In the genomic region with DNA sequence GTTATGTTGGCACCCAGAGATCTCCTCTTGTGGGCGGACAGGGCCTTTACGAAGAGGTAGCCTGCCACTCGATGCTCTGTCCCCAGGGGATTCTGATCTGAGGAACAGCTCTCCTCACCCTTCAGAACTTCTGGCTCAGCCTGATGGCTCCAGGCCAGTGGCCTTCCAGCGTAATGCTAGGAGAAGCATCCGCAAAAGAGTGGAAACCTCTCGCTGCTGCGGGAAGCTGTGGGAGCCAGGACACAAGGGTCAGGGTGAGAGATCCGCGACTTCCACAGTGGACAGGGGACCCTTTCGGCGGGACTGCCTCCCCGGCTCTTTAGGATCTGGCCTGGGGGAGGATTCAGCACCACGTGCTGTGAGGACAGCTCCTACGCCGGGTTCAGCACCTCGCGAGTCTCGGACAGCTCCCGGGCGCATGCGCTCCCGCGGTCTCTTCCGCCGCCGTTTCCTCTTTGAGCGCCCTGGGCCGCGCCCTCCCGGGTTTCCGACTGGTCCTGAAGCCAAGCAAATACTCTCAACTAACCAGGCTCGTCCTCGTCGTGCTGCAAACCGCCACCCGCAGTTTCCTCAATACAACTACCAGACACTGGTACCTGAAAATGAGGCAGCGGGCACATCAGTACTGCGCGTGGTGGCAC, we compare ENCODE assay signal across 7 mouse cellular contexts. TPM values are rescaled to one million over a fixed set of nuclear protein-coding genes. Genes with fewer than 3 reads are reported as not detected.
A peak's percentile ranks its signal among the peaks of the same experiment; 100 is the strongest.
DNase-seq lines count a peak whose midpoint lies in the region; ATAC-seq and TF ChIP-seq lines count a peak whose summit lies in the region.

No protein-coding gene starts in this region.

- no peak for TF ChIP-seq POLR2A in small intestine, adult 2 months (IDR thresholded peaks at IDR 0.05; ENCODE audit: low read depth, low read length)

- H3K9me3 ChIP-seq in limb, embryonic 13.5 days, result no peaks in the 10 kb centered on the region
- H3K9me3 ChIP-seq in midbrain, embryonic 13.5 days, result no peaks in the 10 kb centered on the region

- intact Hi-C loops in gastrocnemius, postnatal 14 days (cut with DNase I; ENCODE audit: low total_unique reads), result no loop called here

- WGBS in limb, embryonic 13.5 days, result 2% methylated on average over 39 of the region's 39 CpGs
- 1% methylated on average over 39 of the region's 39 CpGs for WGBS in midbrain, embryonic 13.5 days
- WGBS in small intestine, adult 2 months, result 2% methylated on average over 39 of the region's 39 CpGs

- ATAC-seq in limb, embryonic 13.5 days (ENCODE audit: low FRiP score, low read depth), result peak; percentile 21; the same call in 1 of the 2 replicates
- peak; percentile 5; the same call in 1 of the 2 replicates for ATAC-seq in midbrain, embryonic 13.5 days

- TF ChIP-seq CTCF in small intestine, adult 2 months (IDR thresholded peaks at IDR 0.05; ENCODE audit: extremely low read depth, insufficient read length, insufficient replicate concordance, low read depth, low read length), result no peak

- DNase-seq in adrenal gland, adult 18-20 months (ENCODE audit: low spot score in 2 of 2), result peak; percentile 83 to 87
- DNase-seq in cerebellum, postnatal 4 days (ENCODE audit: low spot score in 2 of 2), result peak; percentile 60 to 74
- DNase-seq in gastrocnemius, postnatal 14 days, result peak; percentile 79
- DNase-seq in hindlimb bud, embryonic 11.5 days (ENCODE audit: extremely low spot score, low read depth, low spot score), result peak; percentile 31

- H3K4me3 ChIP-seq in limb, embryonic 13.5 days, result peak overlapping the region; percentile 45
- peak overlapping the region; percentile 81 for H3K4me3 ChIP-seq in midbrain, embryonic 13.5 days (replicated peaks)
- peak overlapping the region; percentile 51 for H3K4me3 ChIP-seq in small intestine, adult 2 months (ENCODE audit: low read depth, low read length)

- H3K36me3 ChIP-seq in limb, embryonic 13.5 days, result no peaks in the 10 kb centered on the region
- peaks cover 45% of the 10 kb centered on the region for H3K36me3 ChIP-seq in midbrain, embryonic 13.5 days
- no peaks in the 10 kb centered on the region for H3K36me3 ChIP-seq in small intestine, adult 2 months (ENCODE audit: control insufficient read depth, insufficient read depth, low read length)

- H3K4me1 ChIP-seq in limb, embryonic 13.5 days, result peaks cover 17% of the 10 kb centered on the region
- H3K4me1 ChIP-seq in midbrain, embryonic 13.5 days (replicated peaks), result peaks cover 70% of the 10 kb centered on the region
- H3K4me1 ChIP-seq in small intestine, adult 2 months (ENCODE audit: control insufficient read depth, insufficient read depth, insufficient read length, low read length), result peaks cover 15% of the 10 kb centered on the region

- H3K27ac ChIP-seq in limb, embryonic 13.5 days, result no peak overlapping the region
- H3K27ac ChIP-seq in midbrain, embryonic 13.5 days, result peak overlapping the region; percentile 90
- no peak overlapping the region for H3K27ac ChIP-seq in small intestine, adult 2 months (ENCODE audit: insufficient read depth, low read depth, low read length)

- H3K9ac ChIP-seq in limb, embryonic 13.5 days, result no peak overlapping the region
- H3K9ac ChIP-seq in midbrain, embryonic 13.5 days (replicated peaks), result peak overlapping the region; percentile 90

- peak overlapping the region; percentile 76 for H3K4me2 ChIP-seq in limb, embryonic 13.5 days (replicated peaks)
- H3K4me2 ChIP-seq in midbrain, embryonic 13.5 days (replicated peaks), result peak overlapping the region; percentile 90

- H3K27me3 ChIP-seq in limb, embryonic 13.5 days, result peaks cover 98% of the 10 kb centered on the region
- peaks cover 67% of the 10 kb centered on the region for H3K27me3 ChIP-seq in midbrain, embryonic 13.5 days
- peaks cover 37% of the 10 kb centered on the region for H3K27me3 ChIP-seq in small intestine, adult 2 months (ENCODE audit: control insufficient read depth, insufficient read depth, low read length)

RNA-seq across cellular contexts. Expression of a gene that starts 0.7 kb away (rescaled TPM):
- 1 to 10 TPM; 3.6 to 4.1 TPM for total RNA-seq in adrenal gland, adult 18-20 months (2021)
- total RNA-seq in gastrocnemius, postnatal 14 days (2021), result under 1 TPM; 0.18 to 0.24 TPM
- 0.09 and 0.13 TPM in 2 replicates for polyA plus RNA-seq in limb, embryonic 13.5 days (2015; fragmentation: Nextera tagmentation; extraction: Ambion mirVana)
- 17.7 and 18.0 TPM in 2 replicates for polyA plus RNA-seq in midbrain, embryonic 13.5 days (2015; fragmentation: Nextera tagmentation; extraction: Ambion mirVana)
- polyA plus RNA-seq in small intestine, adult 2 months (2012; rRNA removed), result 1.5 and 1.7 TPM in 2 replicates

RNA-seq across cellular contexts. Expression of a gene that starts 18.7 kb away (rescaled TPM):
- 10 to 100 TPM; 10.8 to 11.3 TPM for total RNA-seq in adrenal gland, adult 18-20 months (2021)
- total RNA-seq in gastrocnemius, postnatal 14 days (2021), result 1 to 10 TPM; 3.5 to 4.5 TPM
- polyA plus RNA-seq in limb, embryonic 13.5 days (2015; fragmentation: Nextera tagmentation; extraction: Ambion mirVana), result 17.2 and 22.5 TPM in 2 replicates
- polyA plus RNA-seq in midbrain, embryonic 13.5 days (2015; fragmentation: Nextera tagmentation; extraction: Ambion mirVana), result 20.9 and 29.5 TPM in 2 replicates
- polyA plus RNA-seq in small intestine, adult 2 months (2012; rRNA removed), result 13.5 and 18.1 TPM in 2 replicates

RNA-seq across cellular contexts. Expression of a gene that starts 26.3 kb away (rescaled TPM):
- total RNA-seq in adrenal gland, adult 18-20 months (2021), result 10 to 100 TPM in 1 of 2 experiments, 1 to 10 TPM in 1; 9.6 to 13.8 TPM
- total RNA-seq in gastrocnemius, postnatal 14 days (2021), result 10 to 100 TPM; 13.0 to 13.8 TPM
- 19.0 and 19.6 TPM in 2 replicates for polyA plus RNA-seq in limb, embryonic 13.5 days (2015; fragmentation: Nextera tagmentation; extraction: Ambion mirVana)
- polyA plus RNA-seq in midbrain, embryonic 13.5 days (2015; fragmentation: Nextera tagmentation; extraction: Ambion mirVana), result 11.3 and 12.5 TPM in 2 replicates
- 734 and 815 TPM in 2 replicates for polyA plus RNA-seq in small intestine, adult 2 months (2012; rRNA removed)

RNA-seq across cellular contexts. Expression of a gene that starts 43.2 kb away (rescaled TPM):
- total RNA-seq in adrenal gland, adult 18-20 months (2021), result 100 to 1,000 TPM in 1 of 2 experiments, 10 to 100 TPM in 1; 76.8 to 101 TPM
- 10 to 100 TPM; 24.3 to 24.4 TPM for total RNA-seq in gastrocnemius, postnatal 14 days (2021)
- polyA plus RNA-seq in limb, embryonic 13.5 days (2015; fragmentation: Nextera tagmentation; extraction: Ambion mirVana), result 149 and 152 TPM in 2 replicates
- polyA plus RNA-seq in midbrain, embryonic 13.5 days (2015; fragmentation: Nextera tagmentation; extraction: Ambion mirVana), result 217 and 238 TPM in 2 replicates
- polyA plus RNA-seq in small intestine, adult 2 months (2012; rRNA removed), result 45.0 and 53.8 TPM in 2 replicates

Comparison
In these comparisons a context has a peak if more than half of its experiments do, and no peak if none do; other contexts are left out.
1. DNase-seq: peak in every context shown above with its lines; median percentile 85 in adrenal gland, adult 18-20 months; 79 in gastrocnemius, postnatal 14 days; 67 in cerebellum, postnatal 4 days; 31 in hindlimb bud, embryonic 11.5 days.
2. RNA of a gene that starts 26.3 kb away (polyA plus RNA-seq): 734 to 815 TPM in small intestine, adult 2 months; 19.0 to 19.6 TPM in limb, embryonic 13.5 days and 11.3 to 12.5 TPM in midbrain, embryonic 13.5 days; every median in the first group is over 10 times any median in the second.
3. Peak in every context shown above with its lines, with median percentiles within 50 percentile points of each other: H3K4me3 ChIP-seq.